Mouse (Mus musculus) embryonic fibroblast, embryonic 13.5 days (primary cell): ENCODE results near the gene Tmem117. TPM values are rescaled to one million over a fixed set of nuclear protein-coding genes. Genes with fewer than 3 reads are reported as not detected.

Source experiments
- H3K27ac ChIP-seq: 2 replicates; pipeline ENCODE4 v1.5.1; 2012; ENCODE audit warnings: low read length, control low read depth, inconsistent platforms; ENCODE audit not compliant: insufficient read depth
- H3K4me1 ChIP-seq: 2 replicates; pipeline ENCODE4 v1.6.1; 2011; ENCODE audit warnings: low read length; ENCODE audit not compliant: control insufficient read depth, insufficient read depth
- H3K4me3 ChIP-seq: 2 replicates; pipeline ENCODE4 v1.5.1; 2011; ENCODE audit warnings: mild to moderate bottlenecking, control low read depth, low read length; ENCODE audit not compliant: insufficient read depth
- CTCF ChIP-seq: IDR thresholded peaks from 2 replicates; pipeline ENCODE4 v1.5.1; 2011; ENCODE audit warnings: mild to moderate bottlenecking, control low read depth, low read length, moderate library complexity, borderline replicate concordance; ENCODE audit not compliant: insufficient read depth
- POLR2A ChIP-seq: IDR thresholded peaks from 2 replicates; pipeline ENCODE4 v1.6.1; 2011; ENCODE audit warnings: low read depth, mild to moderate bottlenecking, control low read depth, low read length, moderate library complexity
- polyA plus RNA-seq: library from polyadenylated mRNA; stranded (reverse); fragments of >200 nt; gene quantifications from 2 replicates; pipeline ENCODE4 v1.2.4, GENCODE M21; 2011; ENCODE audit warnings: low read depth; ENCODE audit not compliant: missing spikeins, insufficient read length

Tmem117 gene
- polyA plus RNA-seq, 1 experiment = 2.7 TPM

DNA sequence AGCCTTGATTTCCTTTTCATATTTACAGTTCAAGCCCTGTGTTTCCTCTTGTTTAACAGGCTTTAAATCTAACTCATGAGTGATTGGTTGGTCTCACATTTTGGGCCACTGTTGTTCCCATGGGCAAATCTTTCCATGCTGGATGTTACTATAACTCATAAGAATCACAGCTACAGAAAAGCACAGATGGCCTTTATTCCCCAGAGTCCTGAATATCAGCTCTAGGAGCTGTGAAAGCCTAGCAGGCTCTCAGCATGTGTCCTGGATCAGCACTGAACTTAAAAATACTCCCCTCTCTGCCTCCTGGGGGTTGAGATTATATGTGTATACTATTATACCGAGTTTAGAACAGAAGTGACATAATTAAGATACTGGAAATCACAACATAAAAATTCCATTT is 292.6 kb downstream of the Tmem117 start:
- no peak overlapping the region for H3K4me3 ChIP-seq
- H3K4me1 ChIP-seq = no peaks in the 10 kb centered on the region
- no peak overlapping the region for H3K27ac ChIP-seq
- TF ChIP-seq POLR2A = no peak
- no peak for TF ChIP-seq CTCF

DNA sequence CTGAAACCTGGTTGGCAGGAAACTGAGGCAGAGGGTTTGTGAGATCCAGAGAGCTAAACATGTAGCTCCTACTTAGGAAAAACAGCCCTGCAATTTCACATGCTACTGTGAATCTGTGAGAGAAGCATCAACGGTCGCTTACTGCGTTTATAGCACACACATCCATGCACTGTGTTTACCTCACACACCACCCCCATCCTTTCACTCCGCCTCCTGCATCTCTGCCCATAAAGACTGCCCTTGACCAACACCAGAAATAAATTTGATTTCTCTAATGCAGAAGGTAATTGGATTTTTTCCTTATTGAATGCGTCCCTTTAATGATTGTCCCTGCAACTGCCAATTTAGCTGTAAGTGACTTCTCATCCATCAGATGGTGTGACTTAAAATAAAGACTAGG is 299.0 kb downstream of the Tmem117 start:
- H3K27ac ChIP-seq = no peak overlapping the region
- TF ChIP-seq POLR2A (no peak), CTCF (no peak)

DNA sequence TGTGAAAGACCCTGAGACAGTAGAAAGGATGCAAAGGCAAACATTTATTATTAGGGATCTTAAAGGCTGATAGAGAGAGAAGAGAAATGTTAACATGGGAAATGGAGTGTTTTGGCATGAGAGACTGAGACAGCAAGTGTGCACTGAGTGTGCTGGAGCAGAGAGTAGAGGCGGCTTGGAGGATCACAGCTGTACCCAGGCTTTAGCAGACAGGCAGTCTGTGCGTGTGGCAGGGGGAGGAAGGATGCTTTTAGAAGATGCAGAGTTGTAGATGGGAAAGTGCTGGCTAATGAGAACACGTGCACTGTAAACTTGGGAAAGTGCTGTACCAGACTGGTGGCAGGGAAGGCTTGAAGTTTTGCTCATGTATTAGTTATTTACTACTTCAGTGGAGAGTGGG is 301.7 kb downstream of the Tmem117 start:
- no peak overlapping the region for H3K4me3 ChIP-seq
- H3K27ac ChIP-seq = no peak overlapping the region
- H3K4me1 ChIP-seq = no peaks in the 10 kb centered on the region; the same call in 1 of the 2 replicates
- no peak for TF ChIP-seq CTCF
- no peak for TF ChIP-seq POLR2A

More for the DNA sequence above, 299.0 kb downstream of the Tmem117 start:
- no peak overlapping the region for H3K4me3 ChIP-seq
- H3K4me1 ChIP-seq = no peaks in the 10 kb centered on the region; the same call in 1 of the 2 replicates

DNA sequence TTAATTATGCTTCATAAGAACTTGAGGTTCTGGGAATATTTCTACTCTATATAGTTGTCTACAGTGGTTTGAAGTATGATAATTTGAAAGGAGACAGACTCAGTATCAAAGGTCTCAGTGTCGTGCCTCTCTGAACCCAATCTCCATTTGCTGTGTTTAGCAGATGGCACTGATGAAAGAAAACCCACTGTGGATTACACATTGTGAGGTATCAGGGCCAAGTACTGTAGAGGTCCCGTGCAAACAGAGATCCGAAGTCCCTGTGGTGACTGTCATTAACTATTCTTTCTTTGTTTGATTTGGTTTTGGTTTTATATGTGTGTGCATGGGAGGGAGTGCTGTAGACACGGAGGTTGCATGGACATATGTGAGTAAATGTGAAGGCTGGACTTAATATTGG is 304.0 kb downstream of the Tmem117 start:
- no peaks in the 10 kb centered on the region; the same call in 1 of the 2 replicates for H3K4me1 ChIP-seq
- TF ChIP-seq CTCF (no peak), POLR2A (no peak)
- no peak overlapping the region for H3K27ac ChIP-seq
- H3K4me3 ChIP-seq = no peak overlapping the region

DNA sequence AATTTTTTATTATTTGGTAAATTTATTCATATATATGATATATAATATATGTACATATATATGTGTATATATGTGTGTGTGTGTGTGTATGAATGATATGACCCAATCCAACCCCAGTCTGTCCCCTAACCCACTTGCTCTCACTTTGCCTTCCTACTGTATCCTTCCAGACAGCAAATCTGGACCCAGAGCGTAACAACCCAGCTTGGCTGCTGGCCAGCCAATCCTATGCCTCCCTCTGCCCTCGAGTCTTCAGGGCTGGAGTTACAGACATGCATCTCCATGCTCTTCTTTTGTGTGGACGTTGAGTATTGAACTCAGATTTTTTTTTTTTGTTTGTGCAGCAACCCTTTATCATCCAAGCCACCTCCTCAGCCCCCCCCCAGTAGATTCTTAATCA is 304.4 kb downstream of the Tmem117 start:
- Histone ChIP-seq H3K4me3 (no peak overlapping the region), H3K27ac (no peak overlapping the region), H3K4me1 (no peaks in the 10 kb centered on the region; the same call in 1 of the 2 replicates)
- no peak for TF ChIP-seq CTCF
- TF ChIP-seq POLR2A = no peak

DNA sequence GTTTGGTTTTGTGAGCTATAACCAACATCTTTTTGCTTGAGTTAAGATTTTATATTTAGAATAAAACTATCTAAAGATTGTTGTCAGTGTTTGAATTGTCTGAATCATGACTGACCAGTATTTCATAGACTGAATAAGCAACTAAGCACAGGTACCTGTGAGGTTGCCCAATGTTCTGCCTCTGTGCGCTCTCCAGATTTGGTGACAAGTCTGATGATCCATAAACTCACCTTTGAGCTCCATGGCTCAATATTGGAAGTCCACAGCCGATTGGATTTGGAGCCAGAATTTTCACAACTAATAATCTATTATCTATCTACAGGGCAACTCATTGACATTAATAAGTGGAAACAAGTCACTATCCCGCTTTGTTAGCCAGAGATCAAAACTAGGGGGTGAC is 312.9 kb downstream of the Tmem117 start:
- TF ChIP-seq POLR2A = no peak
- no peak for TF ChIP-seq CTCF
- H3K27ac ChIP-seq = no peak overlapping the region

DNA sequence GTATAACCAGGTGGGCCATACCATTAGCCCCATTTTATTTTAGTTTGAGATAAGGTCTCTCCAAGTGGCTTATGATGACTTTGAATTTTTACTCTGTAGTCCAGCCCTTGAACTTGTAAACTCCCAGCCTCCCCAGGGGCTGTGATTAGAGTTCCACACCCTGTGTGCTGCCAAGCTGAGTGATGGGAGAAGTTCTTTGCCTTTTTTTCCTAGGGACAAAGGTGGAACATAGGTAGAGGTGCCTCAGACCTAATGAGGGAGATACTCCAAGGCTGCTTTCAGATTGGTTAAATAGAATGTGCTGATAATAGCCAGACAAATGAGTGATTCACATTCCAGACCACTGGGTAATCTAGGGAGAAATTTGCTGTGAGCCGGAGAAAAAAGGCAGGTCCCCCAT is 313.4 kb downstream of the Tmem117 start:
- no peaks in the 10 kb centered on the region for H3K4me1 ChIP-seq
- no peak overlapping the region for H3K4me3 ChIP-seq
- H3K27ac ChIP-seq = no peak overlapping the region
- TF ChIP-seq POLR2A (no peak), CTCF (no peak)

More for the DNA sequence above, 312.9 kb downstream of the Tmem117 start:
- Histone ChIP-seq H3K4me1 (no peaks in the 10 kb centered on the region), H3K4me3 (no peak overlapping the region)

DNA sequence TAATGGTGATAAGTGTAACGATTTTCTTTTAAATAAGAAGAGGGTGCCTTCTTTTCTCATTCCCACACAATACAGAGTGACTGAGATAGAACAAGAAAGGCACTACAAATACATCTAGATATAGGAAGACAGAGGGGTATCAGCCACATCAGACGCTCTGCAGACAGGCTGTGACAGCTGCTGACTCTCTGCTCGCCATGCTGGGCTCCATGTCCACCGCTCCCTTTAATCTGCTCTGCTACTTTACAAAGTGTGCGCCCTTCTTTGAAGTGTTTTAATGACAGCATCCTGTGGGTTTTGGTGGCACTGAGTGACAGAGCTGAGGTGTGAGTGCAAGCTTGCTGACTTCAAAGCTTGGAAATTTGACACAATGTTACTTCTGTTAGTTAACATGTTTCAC is 314.9 kb downstream of the Tmem117 start:
- TF ChIP-seq CTCF = no peak
- TF ChIP-seq POLR2A = no peak
- no peaks in the 10 kb centered on the region for H3K4me1 ChIP-seq
- H3K27ac ChIP-seq = no peak overlapping the region
- no peak overlapping the region for H3K4me3 ChIP-seq

DNA sequence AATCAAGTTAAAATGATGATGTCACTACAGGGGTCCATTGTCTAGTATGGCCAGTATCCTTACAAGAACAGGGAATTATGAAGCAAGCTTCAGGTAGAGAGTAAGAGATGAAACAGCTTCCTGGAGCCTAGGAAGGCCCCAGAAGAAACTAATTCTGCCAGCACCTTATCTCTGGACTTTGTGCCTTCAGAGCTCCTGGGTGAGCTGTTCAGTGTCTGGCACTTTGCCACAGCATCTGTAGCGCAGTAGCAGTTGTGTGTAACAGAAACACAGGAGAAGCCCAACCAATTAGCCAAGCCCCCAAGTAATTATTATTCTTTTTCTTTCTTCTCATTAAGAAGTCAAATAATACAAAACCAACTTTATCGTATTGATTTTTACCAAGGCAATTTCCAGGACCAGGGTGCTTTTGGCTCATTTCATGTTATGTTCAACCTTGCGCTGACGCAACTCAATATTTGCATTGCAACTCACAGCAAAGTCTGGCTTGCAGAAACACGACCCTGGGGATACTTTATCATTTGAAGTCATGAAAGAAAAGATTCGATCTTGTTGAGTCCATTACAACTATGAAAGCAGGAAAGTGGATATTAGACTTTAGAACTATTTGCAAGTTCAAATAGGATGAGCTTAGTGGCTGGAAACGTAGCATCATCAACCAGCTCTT is 322.5 kb downstream of the Tmem117 start:
- no peak overlapping the region for H3K27ac ChIP-seq
- no peak overlapping the region for H3K4me3 ChIP-seq
- H3K4me1 ChIP-seq = peaks cover 5% of the 10 kb centered on the region; the same call in 1 of the 2 replicates
- TF ChIP-seq POLR2A = no peak
- TF ChIP-seq CTCF = no peak

DNA sequence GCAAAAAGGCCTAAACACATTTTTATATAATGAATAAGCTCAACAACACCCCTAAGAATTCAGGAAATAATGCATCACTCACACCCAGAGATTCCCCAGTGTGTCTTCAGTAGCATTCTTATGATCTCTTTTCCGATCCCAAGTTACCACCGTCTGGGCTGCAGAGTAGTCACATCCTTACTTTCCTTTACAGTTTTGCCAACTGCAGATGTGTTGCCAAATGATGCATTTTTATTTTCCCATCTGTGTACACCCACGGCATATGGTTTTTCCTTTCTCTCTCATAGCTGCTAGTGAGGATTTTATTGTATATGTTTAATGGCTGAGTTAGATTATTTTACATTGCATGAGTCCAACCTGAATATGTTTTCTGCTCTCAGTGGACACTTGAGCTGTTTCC is 327.7 kb downstream of the Tmem117 start:
- H3K4me1 ChIP-seq = peaks cover 5% of the 10 kb centered on the region; the same call in 1 of the 2 replicates
- H3K27ac ChIP-seq = no peak overlapping the region
- no peak for TF ChIP-seq CTCF
- TF ChIP-seq POLR2A = no peak
- H3K4me3 ChIP-seq = no peak overlapping the region
